Mouse (Mus musculus) MEL (cell line): ENCODE data around the gene Ints13. TPM values are rescaled to one million over a fixed set of nuclear protein-coding genes. Genes with fewer than 3 reads are reported as not detected.

ENCODE experiments used
- DNase-seq: peaks from one replicate; pipeline ENCODE4 v3.0.0; 2011; ENCODE audit warnings: low read depth, low spot score
- H3K27ac ChIP-seq: 2 replicates; pipeline ENCODE4 v1.5.1; 2012; ENCODE audit warnings: low read depth, mild to moderate bottlenecking, control low read depth, low read length, moderate library complexity; ENCODE audit not compliant: control insufficient read depth
- H3K27me3 ChIP-seq, 2 experiments: fragments of 150-350 bp in 1 of 2; sonication (generic) in 1 of 2; 2 replicates each; pipeline ENCODE4 v1.6.1; 2012; ENCODE audit warnings: low read length in 2 of 2, mild to moderate bottlenecking in 2 of 2, improper control_type of control experiment in 1 of 2, moderate library complexity in 1 of 2; ENCODE audit not compliant: insufficient read depth in 2 of 2, control insufficient read depth in 1 of 2
- H3K36me3 ChIP-seq, 2 experiments: 2 replicates each; pipeline ENCODE4 v1.6.1; 2012 to 2014; ENCODE audit warnings: low read length in 2 of 2, improper control_type of control experiment in 1 of 2, inconsistent platforms in 1 of 2, mild to moderate bottlenecking in 1 of 2; ENCODE audit not compliant: insufficient read depth in 2 of 2, control insufficient read depth in 1 of 2
- H3K4me1 ChIP-seq, 2 experiments: fragments of 150-350 bp in 1 of 2; sonication (generic) in 1 of 2; 2 replicates each; pipeline ENCODE4 v1.6.1; 2012; ENCODE audit warnings: low read length in 2 of 2, improper control_type of control experiment in 1 of 2, mild to moderate bottlenecking in 1 of 2; ENCODE audit not compliant: insufficient read depth in 2 of 2, control insufficient read depth in 1 of 2
- H3K4me3 ChIP-seq, 2 experiments: fragments of 150-350 bp in 1 of 2; sonication (generic) in 1 of 2; 2 replicates each; pipeline ENCODE4 v1.5.1; 2012; ENCODE audit warnings: low read depth in 2 of 2, low read length in 2 of 2, mild to moderate bottlenecking in 2 of 2, moderate library complexity in 2 of 2, control low read depth in 1 of 2, improper control_type of control experiment in 1 of 2; ENCODE audit not compliant: control insufficient read depth in 1 of 2, insufficient read depth in 1 of 2
- H3K79me2 ChIP-seq: 2 replicates; pipeline ENCODE4 v1.6.1; 2012; ENCODE audit warnings: mild to moderate bottlenecking, low read length, moderate library complexity; ENCODE audit not compliant: control insufficient read depth, poor library complexity, insufficient read depth
- H3K9ac ChIP-seq: 2 replicates; pipeline ENCODE4 v1.6.1; 2012; ENCODE audit warnings: low read depth, mild to moderate bottlenecking, control low read depth, low read length, moderate library complexity; ENCODE audit not compliant: control insufficient read depth, poor library complexity, severe bottlenecking
- H3K9me3 ChIP-seq: fragments of 150-350 bp; sonication (generic); replicated peaks from 2 replicates; pipeline ENCODE4 v1.6.1; 2012; ENCODE audit warnings: mild to moderate bottlenecking, low read length, improper control_type of control experiment, moderate library complexity; ENCODE audit not compliant: insufficient read depth
- CHD1 ChIP-seq: IDR thresholded peaks from 2 replicates; pipeline ENCODE4 v1.6.1; 2012; ENCODE audit warnings: low read depth, mild to moderate bottlenecking, inconsistent platforms, low read length, improper control_type of control experiment
- CHD2 ChIP-seq: IDR thresholded peaks from 2 replicates; pipeline ENCODE4 v1.6.1; 2011; ENCODE audit warnings: low read length, improper control_type of control experiment
- E2F4 ChIP-seq: IDR thresholded peaks from 2 replicates; pipeline ENCODE4 v1.6.1; 2011; ENCODE audit warnings: low read depth, low read length, improper control_type of control experiment, borderline replicate concordance
- EP300 ChIP-seq, 2 experiments: IDR thresholded peaks; 2 replicates each; pipeline ENCODE4 v1.6.1; 2011; ENCODE audit warnings: improper control_type of control experiment in 2 of 2, low read length in 2 of 2, low read depth in 1 of 2, mild to moderate bottlenecking in 1 of 2
- GABPA ChIP-seq: IDR thresholded peaks from 2 replicates; pipeline ENCODE4 v1.6.1; 2012; ENCODE audit warnings: low read depth, mild to moderate bottlenecking, inconsistent platforms, low read length, improper control_type of control experiment, moderate library complexity
- GATA1 ChIP-seq: IDR thresholded peaks from 2 replicates; pipeline ENCODE4 v1.6.1; 2011; ENCODE audit warnings: low read depth, low read length, improper control_type of control experiment
- HCFC1 ChIP-seq: IDR thresholded peaks from 2 replicates; pipeline ENCODE4 v1.6.1; 2012; ENCODE audit warnings: low read depth, mild to moderate bottlenecking, inconsistent platforms, low read length, improper control_type of control experiment, moderate library complexity
- JUND ChIP-seq: IDR thresholded peaks from 2 replicates; pipeline ENCODE4 v1.6.1; 2011; ENCODE audit warnings: low read depth, mild to moderate bottlenecking, improper control_type of control experiment, low read length
- MAFK ChIP-seq: IDR thresholded peaks from 2 replicates; pipeline ENCODE4 v1.6.1; 2011; ENCODE audit warnings: low read depth, mild to moderate bottlenecking, low read length, improper control_type of control experiment, borderline replicate concordance
- MAZ ChIP-seq: IDR thresholded peaks from 2 replicates; pipeline ENCODE4 v1.6.1; 2012; ENCODE audit warnings: low read depth, mild to moderate bottlenecking, inconsistent platforms, low read length, improper control_type of control experiment
- MEF2A ChIP-seq: IDR thresholded peaks from 2 replicates; pipeline ENCODE4 v1.6.1; 2014; ENCODE audit warnings: low read depth, mild to moderate bottlenecking, inconsistent platforms, low read length, improper control_type of control experiment; ENCODE audit not compliant: poor library complexity, insufficient replicate concordance, severe bottlenecking; ENCODE audit errors: extremely low read depth
- MYC ChIP-seq: IDR thresholded peaks from 2 replicates; pipeline ENCODE4 v1.6.1; 2011; ENCODE audit warnings: low read depth, mild to moderate bottlenecking, low read length, improper control_type of control experiment, moderate library complexity
- POLR2AphosphoS2 ChIP-seq: IDR thresholded peaks from 2 replicates; pipeline ENCODE4 v1.6.1; 2011; ENCODE audit warnings: low read length, improper control_type of control experiment
- POLR2AphosphoS5 ChIP-seq: IDR thresholded peaks from 2 replicates; pipeline ENCODE4 v1.6.1; 2012; ENCODE audit warnings: low read depth, borderline replicate concordance, mild to moderate bottlenecking, inconsistent platforms, low read length, moderate library complexity, mixed read lengths
- SIN3A ChIP-seq: IDR thresholded peaks from 2 replicates; pipeline ENCODE4 v1.6.1; 2012; ENCODE audit warnings: low read length, improper control_type of control experiment, inconsistent platforms
- SMC3 ChIP-seq: IDR thresholded peaks from 2 replicates; pipeline ENCODE4 v1.6.1; 2011; ENCODE audit warnings: low read depth, low read length, improper control_type of control experiment
- ZKSCAN1 ChIP-seq: IDR thresholded peaks from 2 replicates; pipeline ENCODE4 v1.6.1; 2012; ENCODE audit warnings: low read depth, mild to moderate bottlenecking, inconsistent platforms, low read length, improper control_type of control experiment, moderate library complexity
- ZNF384 ChIP-seq: IDR thresholded peaks from 2 replicates; pipeline ENCODE4 v1.6.1; 2012; ENCODE audit warnings: low read depth, mild to moderate bottlenecking, inconsistent platforms, low read length, improper control_type of control experiment
- polyA plus RNA-seq, 2 experiments: library from polyadenylated mRNA; stranded (reverse) in 1 of 2; unstranded in 1 of 2; fragments of >175 nt in 1 of 2; fragments of >200 nt in 1 of 2; gene quantifications; 2 replicates each; pipeline versions ENCODE4 v1.2.1 to v1.2.4; 2012; ENCODE audit warnings: low replicate concordance in 2 of 2, low read depth in 1 of 2; ENCODE audit not compliant: insufficient read length in 2 of 2, insufficient read depth in 1 of 2, missing spikeins in 1 of 2
- total RNA-seq: library from RNA; depleted of rRNA; stranded (reverse); fragments of 300-350 nt; gene quantifications from 2 replicates; pipeline ENCODE4 v1.2.3, GENCODE M21; 2012; rRNA removed

Ints13 gene
- total and polyA plus RNA-seq, 3 experiments = 63.5 to 70.2 TPM; not detected in 1

DNA sequence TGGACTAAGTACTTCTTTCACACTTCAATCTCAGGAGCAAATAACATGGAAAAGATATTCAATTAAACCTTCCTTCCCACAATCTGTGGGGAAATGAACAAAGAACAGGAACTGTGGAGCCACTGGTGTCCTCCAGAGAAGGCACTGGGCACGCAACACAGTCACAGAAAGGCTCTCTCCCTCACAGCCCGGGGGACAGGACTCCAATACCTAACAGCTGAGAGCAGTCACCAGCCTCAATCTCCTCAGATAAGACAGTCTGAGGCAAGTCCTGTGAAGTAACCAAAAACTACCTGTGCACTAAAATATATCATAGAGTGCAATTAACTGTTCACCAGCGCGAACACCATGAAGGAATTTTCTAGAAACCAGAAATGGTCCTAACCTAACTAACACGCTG, 76.9 kb downstream of the Ints13 start:
- Histone ChIP-seq H3K9me3 (no peaks in the 10 kb centered on the region), H3K9ac (peak overlapping the region; percentile 74), H3K4me3 (peak overlapping the region; percentile 82 to 94), H3K79me2 (no peaks in the 10 kb centered on the region; the same call in 1 of the 2 replicates), H3K27ac (no peak overlapping the region), H3K36me3 (peaks cover 0 to 10% of the 10 kb centered on the region in 2 experiments; a peak in 2 of 4 replicates), H3K4me1 (peaks cover 12 to 23% of the 10 kb centered on the region in 2 experiments)
- no peak for DNase-seq
- TF ChIP-seq GABPA (no peak), CHD2 (no peak), SIN3A (no peak), MEF2A (no peak), POLR2AphosphoS5 (no peak), ZNF384 (no peak), MAZ (no peak), ZKSCAN1 (no peak), EP300 (IDR thresholded peaks at IDR 0.05; ENCODE audit: low read depth in 1 of 2, low read length in 2 of 2) (no peak), GATA1 (no peak), MYC (no peak), E2F4 (no peak), MAFK (no peak), SMC3 (no peak)
- TF ChIP-seq, all 39 proteins: peak for 0
- H3K27me3 ChIP-seq = no peaks in the 10 kb centered on the region

DNA sequence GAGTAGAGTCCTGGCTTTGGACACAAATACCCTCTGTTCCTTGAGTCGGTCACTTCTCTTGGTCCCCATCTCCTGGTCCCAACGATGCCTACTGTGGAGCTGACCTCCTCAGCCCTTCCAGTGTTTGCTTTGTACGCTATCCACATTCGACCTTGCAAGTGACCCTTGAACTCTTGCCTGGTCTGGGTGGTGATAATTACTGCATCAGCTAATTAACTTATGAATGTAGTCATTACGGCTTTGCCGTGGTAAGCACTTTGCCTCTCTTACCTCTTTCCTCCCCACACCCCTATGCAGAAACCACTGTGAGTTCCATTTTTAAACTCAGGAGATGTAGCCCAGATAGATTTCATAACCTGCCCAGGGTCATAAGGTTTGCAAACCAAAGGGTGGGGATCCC, 77.4 kb downstream of the Ints13 start:
- no peaks in the 10 kb centered on the region for H3K27me3 ChIP-seq

More for the DNA sequence above, 77.4 kb downstream of the Ints13 start:
- DNase-seq = no peak
- no peak overlapping the region for H3K27ac ChIP-seq
- TF ChIP-seq JUND = no peak
- TF ChIP-seq SMC3 = no peak
- TF ChIP-seq POLR2AphosphoS5 = no peak
- no peak for TF ChIP-seq CHD2
- TF ChIP-seq POLR2AphosphoS2 = no peak
- TF ChIP-seq ZKSCAN1 = no peak
- no peak for TF ChIP-seq MYC
- TF ChIP-seq CHD1 = no peak
- TF ChIP-seq HCFC1 = no peak
- H3K9me3 ChIP-seq = no peaks in the 10 kb centered on the region
- no peak overlapping the region for H3K4me3 ChIP-seq
- H3K36me3 ChIP-seq = peaks cover 0 to 10% of the 10 kb centered on the region in 2 experiments; a peak in 2 of 4 replicates
- H3K9ac ChIP-seq = no peak overlapping the region
- H3K4me1 ChIP-seq = peaks cover 12 to 23% of the 10 kb centered on the region in 2 experiments
- H3K79me2 ChIP-seq = no peaks in the 10 kb centered on the region; the same call in 1 of the 2 replicates

Other genes with a start within 250 kb of the Ints13 start
- 1.5 and 2.7 TPM in 2 replicates for gene Itpr2, start 75.6 kb downstream of the Ints13 start, total RNA-seq
- gene Itpr2, start 75.6 kb downstream of the Ints13 start, polyA plus RNA-seq = 1 to 10 TPM in 1 of 2 experiments, not detected in 1; 3.0 TPM
- gene Fgfr1op2, start 632 bp downstream of the Ints13 start, total RNA-seq = 61.7 and 70.4 TPM in 2 replicates
- 10 to 100 TPM in 1 of 2 experiments, not detected in 1; 93.6 TPM for gene Fgfr1op2, start 632 bp downstream of the Ints13 start, polyA plus RNA-seq
- gene Med21, start 64.7 kb upstream of the Ints13 start, total RNA-seq = 79.5 and 83.7 TPM in 2 replicates
- gene Med21, start 64.7 kb upstream of the Ints13 start, polyA plus RNA-seq = 10 to 100 TPM in 1 of 2 experiments, not detected in 1; 56.7 TPM
- 18.0 and 18.3 TPM in 2 replicates for gene Tm7sf3, start 65.0 kb upstream of the Ints13 start, total RNA-seq
- 10 to 100 TPM in 1 of 2 experiments, not detected in 1; 27.1 TPM for gene Tm7sf3, start 65.0 kb upstream of the Ints13 start, polyA plus RNA-seq
- gene Stk38l, start 147.2 kb upstream of the Ints13 start, total RNA-seq = 5.1 and 6.2 TPM in 2 replicates
- 1 to 10 TPM in 1 of 2 experiments, not detected in 1; 9.2 TPM for gene Stk38l, start 147.2 kb upstream of the Ints13 start, polyA plus RNA-seq
- 16.8 and 20.2 TPM in 2 replicates for gene Arntl2, start 218.2 kb upstream of the Ints13 start, total RNA-seq
- gene Arntl2, start 218.2 kb upstream of the Ints13 start, polyA plus RNA-seq = 10 to 100 TPM in 1 of 2 experiments, not detected in 1; 20.6 TPM